Comparison of ENCODE assay signal across 22 mouse cellular contexts in the genomic region with DNA sequence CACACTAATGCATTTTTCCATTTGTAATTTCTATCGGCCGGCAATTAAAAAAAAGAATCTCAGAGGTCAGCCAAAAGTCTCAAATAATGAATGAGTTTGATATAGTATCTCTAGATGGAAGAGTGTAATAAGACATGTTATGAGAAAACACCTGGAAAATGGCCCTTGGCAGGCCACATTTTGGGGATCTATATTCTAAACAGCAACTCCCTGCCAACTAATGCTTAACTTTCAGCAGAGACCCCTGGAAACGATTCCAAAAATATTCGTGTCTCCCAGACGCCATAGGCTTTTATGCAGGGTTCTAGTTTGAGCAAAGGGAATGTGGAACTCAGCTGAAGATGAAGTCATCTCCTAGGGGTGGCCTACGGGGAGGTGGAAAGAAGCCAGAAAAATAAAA.
DNase-seq lines count a peak whose midpoint lies in the region; ATAC-seq and TF ChIP-seq lines count a peak whose summit lies in the region.
"Had no signal": no experiment of that assay in that cellular context is flagged by ENCODE, and none has a peak within 500 bp of the region (broad histone marks: within the 10 kb centered on the region; RNA-seq: fewer than 3 reads in every experiment).

No protein-coding gene starts in this region.

- H3K27ac ChIP-seq in embryonic facial prominence, embryonic 14.5 days (replicated peaks; ENCODE audit: low read depth, low read length): no peak overlapping the region
- H3K27ac ChIP-seq in embryonic facial prominence, embryonic 10.5 days (replicated peaks): no peak overlapping the region
- H3K27ac ChIP-seq in limb, embryonic 14.5 days (replicated peaks; ENCODE audit: low read depth, low read length): no peak overlapping the region
- no peak overlapping the region for H3K27ac ChIP-seq in limb, embryonic 10.5 days
- no peak overlapping the region for H3K27ac ChIP-seq in lung, embryonic 14.5 days (ENCODE audit: low read depth)

- H3K4me2 ChIP-seq in embryonic facial prominence, embryonic 14.5 days (ENCODE audit: low read depth, low read length): no peak overlapping the region
- H3K4me2 ChIP-seq in limb, embryonic 14.5 days (replicated peaks; ENCODE audit: low read depth, low read length, severe bottlenecking): no peak overlapping the region
- no peak overlapping the region for H3K4me2 ChIP-seq in lung, embryonic 14.5 days

- no peak for TF ChIP-seq CTCF in lung, embryonic 14.5 days (IDR thresholded peaks at IDR 0.05; ENCODE audit: low read depth)

- no peak overlapping the region for H3K9ac ChIP-seq in embryonic facial prominence, embryonic 14.5 days (ENCODE audit: low read depth, low read length)
- no peak overlapping the region for H3K9ac ChIP-seq in limb, embryonic 14.5 days (ENCODE audit: low read depth, low read length, severe bottlenecking)
- H3K9ac ChIP-seq in lung, embryonic 14.5 days: no peak overlapping the region

- no peak overlapping the region for H3K4me3 ChIP-seq in embryonic facial prominence, embryonic 14.5 days (ENCODE audit: low read depth, low read length)
- H3K4me3 ChIP-seq in embryonic facial prominence, embryonic 10.5 days: no peak overlapping the region
- H3K4me3 ChIP-seq in limb, embryonic 14.5 days (replicated peaks; ENCODE audit: low read length): no peak overlapping the region
- H3K4me3 ChIP-seq in limb, embryonic 10.5 days: no peak overlapping the region
- H3K4me3 ChIP-seq in lung, embryonic 14.5 days (ENCODE audit: low read depth, low read length): no peak overlapping the region

- TF ChIP-seq POLR2A in limb, embryonic 14.5 days (IDR thresholded peaks at IDR 0.05; ENCODE audit: borderline replicate concordance, extremely low read depth, insufficient read depth, insufficient read length): no peak

- ATAC-seq in embryonic facial prominence, embryonic 14.5 days (ENCODE audit: low read depth): no peak
- no peak for ATAC-seq in limb, embryonic 14.5 days (ENCODE audit: low FRiP score, low read depth)
- peak; percentile 47; the same call in 1 of the 2 replicates for ATAC-seq in lung, embryonic 14.5 days (ENCODE audit: insufficient read depth)
- ATAC-seq: activated CD4-positive, CD25-positive, alpha-beta regulatory T cell, adult 4 months; CD4-positive, CD25-positive, alpha-beta regulatory T cell, adult 4 months; Patski had no signal

- H3K36me3 ChIP-seq in embryonic facial prominence, embryonic 14.5 days (ENCODE audit: control insufficient read depth, insufficient read depth, low read length): no peaks in the 10 kb centered on the region
- H3K36me3 ChIP-seq in embryonic facial prominence, embryonic 10.5 days (replicated peaks): no peaks in the 10 kb centered on the region
- no peaks in the 10 kb centered on the region for H3K36me3 ChIP-seq in limb, embryonic 14.5 days (ENCODE audit: control insufficient read depth, insufficient read depth, low read length)
- no peaks in the 10 kb centered on the region for H3K36me3 ChIP-seq in limb, embryonic 10.5 days
- H3K36me3 ChIP-seq in lung, embryonic 14.5 days (ENCODE audit: insufficient read depth): no peaks in the 10 kb centered on the region
- H3K36me3 ChIP-seq: G1E had no signal

- no peaks in the 10 kb centered on the region for H3K9me3 ChIP-seq in embryonic facial prominence, embryonic 14.5 days (ENCODE audit: control insufficient read depth, low read length)
- no peaks in the 10 kb centered on the region for H3K9me3 ChIP-seq in embryonic facial prominence, embryonic 10.5 days
- H3K9me3 ChIP-seq in limb, embryonic 14.5 days (ENCODE audit: control insufficient read depth, low read length): no peaks in the 10 kb centered on the region
- H3K9me3 ChIP-seq in limb, embryonic 10.5 days (replicated peaks): no peaks in the 10 kb centered on the region
- H3K9me3 ChIP-seq in lung, embryonic 14.5 days (ENCODE audit: low read depth, low read length): no peaks in the 10 kb centered on the region
- H3K9me3 ChIP-seq: G1E had no signal

- peaks cover 19% of the 10 kb centered on the region for H3K4me1 ChIP-seq in embryonic facial prominence, embryonic 14.5 days (ENCODE audit: control insufficient read depth, insufficient read depth, low read length)
- H3K4me1 ChIP-seq in embryonic facial prominence, embryonic 10.5 days: peaks cover 34% of the 10 kb centered on the region
- peaks cover 44% of the 10 kb centered on the region for H3K4me1 ChIP-seq in limb, embryonic 14.5 days (ENCODE audit: control insufficient read depth, insufficient read depth, low read length)
- peaks cover 51% of the 10 kb centered on the region for H3K4me1 ChIP-seq in limb, embryonic 10.5 days
- H3K4me1 ChIP-seq in lung, embryonic 14.5 days (ENCODE audit: insufficient read depth): peaks cover 13% of the 10 kb centered on the region; the same call in 1 of the 2 replicates

- peak; percentile 68 for DNase-seq in embryonic facial prominence, embryonic 14.5 days (ENCODE audit: low spot score)
- DNase-seq in embryonic facial prominence, embryonic 10.5 days (ENCODE audit: low spot score): no peak
- DNase-seq in heart, adult 11 months: peak; percentile 60
- DNase-seq in heart, adult 9 months (ENCODE audit: low spot score in 2 of 2): no peak
- DNase-seq in limb, embryonic 14.5 days (ENCODE audit: low spot score): peak; percentile 69
- DNase-seq in limb, embryonic 10.5 days (ENCODE audit: low spot score): no peak
- peak; percentile 71 for DNase-seq in lung, embryonic 14.5 days
- DNase-seq in lung, postnatal 25 days (ENCODE audit: low spot score): no peak
- DNase-seq: adrenal gland, adult 2 months; adrenal gland, adult 8-10 months; adrenal gland, postnatal 10 days; adrenal gland, postnatal 14 days; adrenal gland, postnatal 25 days; adrenal gland, postnatal 36 days; B cell, adult 2 months; cerebellum, adult 11 months; cerebellum, adult 11-12 months had no signal

- no peaks in the 10 kb centered on the region for H3K27me3 ChIP-seq in embryonic facial prominence, embryonic 14.5 days (replicated peaks; ENCODE audit: control insufficient read depth, insufficient read depth, low read length)
- peaks cover 6% of the 10 kb centered on the region; the same call in 1 of the 2 replicates for H3K27me3 ChIP-seq in embryonic facial prominence, embryonic 10.5 days (replicated peaks; ENCODE audit: low read depth, poor library complexity, severe bottlenecking)
- no peaks in the 10 kb centered on the region for H3K27me3 ChIP-seq in limb, embryonic 14.5 days (ENCODE audit: control insufficient read depth, insufficient read depth, low read length)
- no peaks in the 10 kb centered on the region for H3K27me3 ChIP-seq in limb, embryonic 10.5 days (ENCODE audit: low read depth, poor library complexity, severe bottlenecking)
- no peaks in the 10 kb centered on the region for H3K27me3 ChIP-seq in lung, embryonic 14.5 days (ENCODE audit: insufficient read depth, low read length)
- H3K27me3 ChIP-seq: CH12.LX had no signal

- WGBS in embryonic facial prominence, embryonic 14.5 days: 52% methylated on average over 6 of the region's 6 CpGs
- 95% methylated on average over 6 of the region's 6 CpGs for WGBS in embryonic facial prominence, embryonic 10.5 days
- 41% methylated on average over 6 of the region's 6 CpGs for WGBS in limb, embryonic 14.5 days
- 94% methylated on average over 6 of the region's 6 CpGs for WGBS in limb, embryonic 10.5 days
- 42% methylated on average over 6 of the region's 6 CpGs for WGBS in lung, embryonic 14.5 days

Comparison
In these comparisons a context has a peak if more than half of its experiments do, and no peak if none do; other contexts are left out.
1. DNase-seq: peak in embryonic facial prominence, embryonic 14.5 days (single experiment), heart, adult 11 months (single experiment), limb, embryonic 14.5 days (single experiment) and lung, embryonic 14.5 days (single experiment); none in embryonic facial prominence, embryonic 10.5 days (single experiment), heart, adult 9 months (0 of 2), limb, embryonic 10.5 days (single experiment) and lung, postnatal 25 days (single experiment).